Mouse (Mus musculus): ENCODE data around the gene Prdx6.
"Not testable (repeated sequence)": the region's sequence is repeated elsewhere in the genome, so short reads cannot be mapped to it uniquely, and the experiment has no call there.

Prdx6 gene

DNA sequence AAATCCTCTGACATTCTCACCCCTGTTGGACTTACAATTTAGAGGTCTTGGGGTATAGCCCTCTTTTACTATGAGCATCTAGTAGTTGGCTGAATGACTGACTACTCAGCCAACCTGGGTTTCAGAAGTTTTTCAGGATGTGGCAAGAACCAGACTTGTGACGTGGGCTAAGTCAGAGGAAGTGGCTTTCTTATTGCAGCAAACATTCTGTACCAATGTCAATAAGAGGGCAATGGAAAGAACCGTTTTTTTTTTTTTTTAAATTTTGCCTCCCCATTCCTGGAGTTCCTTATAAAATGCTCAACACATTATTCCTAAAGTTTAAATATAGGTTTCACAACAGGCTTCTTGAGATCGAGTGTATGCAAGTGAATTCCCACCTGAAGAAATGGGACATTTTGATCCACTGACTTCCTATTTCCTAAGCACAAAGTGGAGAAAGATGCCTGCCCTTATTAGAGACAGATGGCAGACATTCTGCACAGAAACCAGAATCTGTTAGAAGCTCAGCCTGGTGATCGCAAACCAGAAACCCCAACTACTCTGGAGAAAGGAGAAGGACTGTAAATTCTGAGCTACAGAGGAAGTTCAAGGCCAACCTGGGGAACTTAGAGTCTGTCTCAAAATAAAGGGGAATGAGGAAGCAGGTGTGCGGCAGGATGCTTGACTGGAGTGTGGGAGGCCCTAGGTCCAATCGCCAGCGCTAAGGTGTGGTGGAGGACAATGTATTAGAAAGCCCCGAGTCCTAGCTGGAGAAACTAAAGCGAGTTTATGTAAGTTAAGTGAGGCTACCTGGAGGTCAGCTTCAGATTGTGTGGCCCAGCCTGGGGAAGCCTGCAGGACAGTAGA, 622 bp upstream of the Prdx6 start:
- peak; percentile 79 for DNase-seq (ENCODE audit: low read depth, low spot score)

DNA sequence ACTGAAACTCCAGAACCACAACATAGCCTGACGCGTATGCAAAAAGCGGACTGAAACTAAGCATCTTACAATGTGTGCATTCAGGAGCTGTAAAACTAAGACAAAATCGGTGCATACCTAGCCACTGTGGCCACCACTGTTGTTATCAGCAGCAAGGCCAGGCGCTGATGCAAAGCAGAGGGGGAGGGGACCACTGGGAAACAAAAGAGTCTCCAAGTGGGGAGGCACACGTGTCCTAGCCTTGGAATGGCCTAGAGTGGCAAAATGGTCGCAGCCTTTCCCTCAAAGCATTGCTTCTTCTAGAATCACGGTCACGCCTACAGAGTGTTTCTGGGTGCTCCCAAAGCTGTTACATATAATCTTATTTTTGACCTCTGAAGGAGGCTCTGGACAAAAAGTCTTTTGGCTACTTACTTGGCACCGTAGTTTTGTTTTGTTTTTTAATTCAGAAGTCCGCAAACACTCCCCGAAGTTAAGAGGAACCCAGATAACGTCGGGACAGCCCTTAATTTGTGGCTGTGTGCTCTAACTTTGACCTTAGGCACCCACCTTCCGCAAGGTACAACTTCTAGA, 902 bp downstream of the Prdx6 start:
- peak; percentile 66 for DNase-seq (ENCODE audit: low read depth, low spot score)

GRCm38 (mm10) chr1:161249442-161249841, 1.6 kb downstream of the Prdx6 start:
- DNase-seq (ENCODE audit: low read depth, low spot score) = no peak

DNA sequence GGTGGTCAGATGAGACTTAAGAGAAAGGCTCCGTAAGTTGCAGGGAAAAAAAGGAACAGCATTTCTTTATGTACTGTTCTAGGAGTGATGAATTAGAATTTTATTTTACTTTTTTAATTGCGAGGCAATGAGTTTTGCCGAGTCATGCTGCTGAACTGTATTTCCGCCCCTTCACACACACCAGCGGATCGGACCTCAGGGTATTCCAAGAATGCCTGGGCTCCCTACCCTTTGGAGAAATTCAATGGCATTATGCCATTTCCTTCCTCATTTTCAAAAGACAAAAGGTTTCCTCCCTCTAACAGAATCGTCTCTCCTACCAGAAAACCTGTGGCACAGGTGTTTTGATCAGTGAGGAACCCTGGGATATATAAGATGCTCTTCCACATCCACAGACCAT, 2.3 kb downstream of the Prdx6 start:
- no peak for DNase-seq (ENCODE audit: low read depth, low spot score)

DNA sequence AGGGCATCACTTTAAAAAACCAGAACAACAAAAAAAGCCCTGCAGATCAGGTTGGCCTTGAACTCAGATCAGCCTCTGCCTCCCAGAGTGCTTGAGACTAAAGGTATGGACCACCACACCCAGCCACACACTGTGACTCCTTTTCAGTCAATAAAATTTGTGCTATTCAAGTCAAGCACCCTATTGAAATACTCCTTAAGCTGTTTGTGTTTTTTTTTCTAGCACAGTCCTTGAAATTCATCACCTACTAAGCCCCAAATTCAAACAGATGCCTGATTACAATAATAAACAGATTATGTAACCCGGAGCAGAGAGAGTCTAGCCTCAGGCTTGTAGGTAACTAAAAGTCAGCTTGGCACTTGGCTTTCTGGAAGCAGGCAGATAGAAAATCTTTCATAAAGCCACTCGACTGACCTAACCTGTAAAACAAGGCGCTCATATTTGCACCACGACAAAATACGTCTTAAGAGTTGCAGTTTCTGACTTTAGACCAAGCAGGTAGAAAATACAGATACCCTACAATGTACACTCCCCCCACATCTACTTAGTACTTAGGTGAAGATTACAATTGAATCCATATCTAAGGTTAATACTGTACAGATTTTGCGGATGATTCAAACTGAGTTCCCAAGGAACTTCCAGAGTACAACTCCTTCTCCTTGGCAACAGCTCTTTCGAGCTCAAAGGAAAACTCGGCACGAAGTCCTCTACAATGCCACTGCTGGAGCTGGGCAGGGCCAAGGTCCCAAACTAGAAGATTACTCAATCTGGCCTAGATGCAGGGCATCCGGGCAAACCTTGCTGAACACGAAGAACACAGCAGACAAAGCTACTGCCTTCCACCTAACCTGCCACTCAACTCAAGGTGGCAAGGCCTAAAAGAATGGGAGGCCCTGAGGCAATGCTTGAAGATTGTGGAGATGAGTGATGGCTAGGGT, 3.1 kb downstream of the Prdx6 start:
- no peak for DNase-seq (ENCODE audit: low read depth, low spot score)

DNA sequence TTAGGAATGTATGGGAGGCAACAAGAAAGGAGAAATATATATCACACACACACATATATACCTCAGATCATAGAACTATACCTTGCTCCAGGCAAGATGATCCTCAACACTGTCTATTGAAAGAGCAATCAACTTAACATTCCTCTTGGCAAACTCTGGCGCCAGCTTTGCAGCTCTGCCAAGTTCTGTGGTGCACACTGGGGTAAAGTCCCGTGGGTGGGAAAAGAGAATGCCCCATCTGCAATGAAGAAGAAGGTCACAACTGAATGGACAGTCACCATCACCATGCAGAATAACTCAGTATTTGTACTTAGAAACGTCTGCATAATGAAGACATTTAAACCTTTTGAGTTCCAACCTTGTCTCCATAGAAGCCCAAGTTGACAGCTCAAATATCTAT, 3.8 kb downstream of the Prdx6 start:
- DNase-seq (ENCODE audit: low read depth, low spot score) = no peak

DNA sequence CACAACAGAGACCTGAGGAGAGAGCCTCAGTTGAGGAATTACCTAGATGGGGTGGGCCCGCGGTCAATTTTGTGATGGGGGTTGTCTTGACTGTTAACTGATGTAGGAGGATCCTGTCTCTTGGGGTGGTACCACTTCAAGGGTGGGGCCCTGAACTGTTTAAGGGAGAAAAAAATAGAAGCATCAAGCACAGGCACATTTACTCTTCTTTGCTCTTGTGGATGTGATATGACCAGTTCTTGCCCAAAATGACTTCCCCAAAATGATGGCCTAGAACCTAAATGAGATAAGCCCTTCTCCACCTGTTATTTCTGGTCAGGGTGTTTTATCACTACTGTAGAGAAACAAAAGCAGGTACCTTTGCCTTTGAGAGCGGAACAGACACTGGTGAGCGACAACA, 13.3 kb downstream of the Prdx6 start:
- no peak for DNase-seq (ENCODE audit: low read depth, low spot score)

- DNase-seq (ENCODE audit: low read depth, low spot score) = no peak
Observed at GRCm38 (mm10) chr1:161237339-161237738, 13.7 kb downstream of the Prdx6 start.

DNA sequence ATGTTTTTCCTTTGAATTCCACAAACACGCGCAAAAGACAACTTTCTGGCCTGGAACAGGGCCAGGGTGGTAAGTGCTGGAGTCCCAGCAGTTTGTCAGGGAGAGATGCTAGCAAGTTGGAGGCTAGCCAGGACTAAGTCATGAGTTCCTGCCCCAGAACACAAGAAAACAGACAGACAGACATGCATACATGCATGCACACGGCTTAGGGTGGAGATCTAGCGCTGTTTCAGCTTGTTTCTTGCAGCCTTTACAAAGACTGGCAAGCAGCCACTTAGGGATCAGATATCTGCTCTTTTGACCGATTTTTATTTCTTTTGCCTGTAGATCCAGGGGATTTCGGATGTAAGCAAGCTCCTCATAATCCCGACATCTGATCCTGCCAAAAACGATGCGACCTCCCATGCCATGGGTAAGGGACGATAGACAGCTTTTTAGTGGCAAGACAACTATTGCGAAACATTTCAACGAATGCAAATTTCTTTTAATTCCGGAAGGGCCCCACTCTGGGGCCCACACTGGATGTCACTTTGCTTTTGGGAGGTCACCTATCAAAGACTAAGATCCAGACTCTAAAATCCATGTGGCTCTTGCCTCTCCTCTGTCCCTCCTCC, 17.7 kb downstream of the Prdx6 start:
- no peak for DNase-seq (ENCODE audit: low read depth, low spot score)

DNA sequence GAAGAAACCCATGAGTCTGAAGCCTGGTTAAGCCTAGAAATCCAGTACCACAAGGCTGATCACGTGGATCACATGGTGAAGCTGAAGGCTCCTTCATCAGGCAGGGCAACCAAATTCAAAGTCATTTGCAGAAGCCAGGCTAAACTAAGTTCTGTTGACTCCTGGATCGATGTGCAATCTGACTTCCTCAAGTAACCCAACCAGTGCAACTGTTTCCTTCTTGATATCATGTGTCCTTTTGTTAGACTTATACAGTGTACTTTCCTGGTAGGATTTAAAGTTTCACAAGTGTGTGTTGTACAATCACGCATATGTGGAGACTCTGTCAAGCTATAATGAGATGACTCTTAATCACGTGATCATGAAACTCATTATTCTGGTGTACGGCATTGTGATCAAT, 18.8 kb downstream of the Prdx6 start:
- no peak for DNase-seq (ENCODE audit: low read depth, low spot score)

DNA sequence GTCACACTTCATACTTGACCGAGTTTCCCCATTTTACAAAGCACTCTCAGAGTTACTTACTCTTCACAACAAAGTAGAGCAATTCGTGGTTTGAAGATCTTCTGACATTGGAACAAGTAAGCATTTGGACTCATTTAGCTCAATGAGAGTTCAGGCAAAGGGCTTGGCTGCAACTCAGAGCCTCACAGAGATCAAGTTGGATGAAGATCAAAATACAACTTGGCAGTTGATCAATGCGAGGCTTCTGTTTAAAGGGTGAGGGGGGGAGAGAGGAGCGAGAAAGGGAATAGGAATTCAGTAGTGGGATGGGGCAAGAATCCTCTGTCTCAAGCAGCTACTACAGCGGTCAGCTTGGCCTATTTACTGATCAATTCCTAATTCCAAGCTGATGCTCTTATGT, 26.2 kb downstream of the Prdx6 start:
- no peak for DNase-seq (ENCODE audit: low read depth, low spot score)

GRCm38 (mm10) chr1:161219816-161220215, 31.2 kb downstream of the Prdx6 start:
- DNase-seq (ENCODE audit: low read depth, low spot score) = no peak

DNA sequence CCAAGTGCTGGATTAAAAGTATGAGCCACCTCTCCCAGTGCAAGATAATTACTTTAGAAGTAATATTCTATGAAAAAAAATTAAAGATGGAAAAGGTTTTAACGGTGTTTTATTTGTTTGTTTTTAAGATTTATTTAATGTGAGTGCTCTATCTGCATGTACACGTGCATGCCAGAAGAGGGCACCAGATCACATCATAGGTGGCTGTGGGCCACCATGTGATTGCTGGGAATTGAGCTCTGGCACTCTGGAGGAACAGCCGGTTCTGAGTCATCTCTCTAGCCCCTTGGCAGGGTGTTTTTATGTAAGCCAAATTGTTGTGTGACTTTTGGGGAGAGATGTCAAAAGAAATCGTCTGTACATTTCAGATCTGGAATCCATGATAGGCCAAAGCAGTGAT, 36.6 kb downstream of the Prdx6 start:
- peak; percentile 61 for DNase-seq (ENCODE audit: low read depth, low spot score)

DNA sequence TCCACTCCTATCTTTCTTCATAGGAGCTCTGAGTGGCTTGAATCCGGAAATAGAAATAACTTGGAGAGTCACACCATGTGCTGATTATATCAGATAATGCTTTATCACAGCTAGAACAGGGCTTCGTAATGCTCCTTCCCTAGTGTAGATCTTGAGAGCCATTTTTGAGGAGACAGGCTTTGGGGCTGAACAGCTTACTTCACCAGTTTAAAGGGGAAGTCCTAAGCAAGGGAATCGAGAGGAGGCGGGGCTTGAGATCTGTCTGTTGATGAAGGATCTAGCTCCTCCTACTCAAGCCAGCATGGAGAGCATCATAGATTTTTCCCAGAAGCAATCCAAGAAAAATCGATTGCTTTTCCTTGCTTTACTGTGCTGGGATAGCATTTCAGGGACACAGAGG, 51.2 kb downstream of the Prdx6 start:
- no peak for DNase-seq (ENCODE audit: low read depth, low spot score)

GRCm38 (mm10) chr1:161196364-161196763, 54.7 kb downstream of the Prdx6 start:
- not testable (repeated sequence) for DNase-seq (ENCODE audit: low read depth, low spot score)

DNA sequence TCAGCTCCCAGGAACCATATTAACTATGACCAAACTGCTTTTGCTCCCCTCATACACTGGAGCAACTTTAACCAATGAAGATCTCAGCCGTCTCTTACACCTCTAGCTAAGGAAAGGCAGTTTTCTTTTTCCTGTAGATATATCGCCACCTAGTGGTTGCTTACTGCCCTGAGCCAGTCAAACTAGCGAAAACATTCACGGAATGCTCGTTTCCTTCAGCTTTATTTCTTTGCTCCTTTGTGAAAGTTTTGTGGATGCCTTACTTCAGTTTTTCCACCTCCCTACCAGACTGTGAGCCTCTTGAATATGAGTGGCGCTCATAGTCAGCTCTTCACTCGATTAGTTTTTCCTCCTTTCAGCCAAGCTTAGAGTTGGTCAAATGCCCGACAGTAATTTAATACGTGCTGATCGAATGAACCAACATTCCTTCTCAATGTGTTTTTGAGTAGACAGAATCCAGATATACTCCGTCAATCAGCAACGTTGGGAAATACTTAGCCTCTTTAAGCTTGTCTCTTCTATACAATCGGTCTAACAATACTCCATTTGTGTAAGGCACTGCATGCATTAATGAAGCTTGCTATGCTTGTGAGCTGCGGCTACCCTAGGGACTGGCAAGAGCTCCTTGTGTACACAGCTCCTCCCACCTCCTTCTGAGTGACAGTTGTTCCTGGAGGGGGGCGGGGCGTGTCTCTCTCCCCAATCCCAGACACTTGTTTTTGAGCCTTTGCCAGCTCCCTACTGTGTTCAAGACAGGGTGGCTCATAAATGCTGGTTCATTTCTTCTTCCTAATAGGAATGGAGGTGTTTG, 55.3 kb downstream of the Prdx6 start:
- peak; percentile 80 for DNase-seq (ENCODE audit: low read depth, low spot score)

GRCm38 (mm10) chr1:161190253-161190910, 60.6 kb downstream of the Prdx6 start:
- no peak for DNase-seq (ENCODE audit: low read depth, low spot score)
